Mouse (Mus musculus) kidney, embryonic 15.5 days (tissue): ENCODE data around the gene Fastkd5. TPM values are rescaled to one million over a fixed set of nuclear protein-coding genes. Genes with fewer than 3 reads are reported as not detected.
A peak's percentile ranks its signal among the peaks of the same experiment; 100 is the strongest.

Source experiments
- ATAC-seq: fragments of 200-750 bp; cut with Nextera tagmentation; replicated peaks from 2 replicates; pipeline ENCODE4 v1.8.0; 2017; ENCODE audit warnings: moderate TSS enrichment; ENCODE audit not compliant: low FRiP score
- H3K27ac ChIP-seq: fragments of 300-500 bp; sonication (generic); 2 replicates; pipeline ENCODE4 v1.5.1; 2015; ENCODE audit warnings: mild to moderate bottlenecking, inconsistent platforms
- H3K27me3 ChIP-seq: fragments of 300-500 bp; sonication (generic); 2 replicates; pipeline ENCODE4 v1.6.1; 2015; ENCODE audit warnings: inconsistent platforms
- H3K36me3 ChIP-seq: fragments of 300-500 bp; sonication (generic); 2 replicates; pipeline ENCODE4 v1.6.1; 2015; ENCODE audit warnings: inconsistent platforms
- H3K4me1 ChIP-seq: fragments of 300-500 bp; sonication (generic); 2 replicates; pipeline ENCODE4 v1.6.1; 2015; ENCODE audit warnings: inconsistent platforms
- H3K4me2 ChIP-seq: fragments of 300-500 bp; sonication (generic); 2 replicates; pipeline ENCODE4 v1.6.1; 2015; ENCODE audit warnings: moderate library complexity, mild to moderate bottlenecking, inconsistent platforms
- H3K4me3 ChIP-seq: fragments of 300-500 bp; sonication (generic); replicated peaks from 2 replicates; pipeline ENCODE4 v1.5.1; 2015; ENCODE audit warnings: mild to moderate bottlenecking, inconsistent platforms
- H3K9ac ChIP-seq: fragments of 300-500 bp; sonication (generic); 2 replicates; pipeline ENCODE4 v1.6.1; 2015; ENCODE audit warnings: mild to moderate bottlenecking, inconsistent platforms
- H3K9me3 ChIP-seq: fragments of 300-500 bp; sonication (generic); replicated peaks from 2 replicates; pipeline ENCODE4 v1.6.1; 2016; ENCODE audit warnings: inconsistent platforms
- WGBS: fragments of 180-500 bp; shearing (Covaris S2); methylation state at CpG from one replicate; pipeline ENCODE4 v1.1.7; 2015; ENCODE audit warnings: mixed read lengths; 5-methylcytosine and 5-hydroxymethylcytosine counted together
- polyA plus RNA-seq: library from polyadenylated mRNA; unstranded; fragments of >200 nt; fragmentation: Nextera tagmentation; extraction: Ambion mirVana; gene quantifications from 2 replicates; pipeline ENCODE4 v1.2.1, GENCODE M21; 2015

The Fastkd5 gene
- 17.3 TPM in 2 replicates for polyA plus RNA-seq

DNA sequence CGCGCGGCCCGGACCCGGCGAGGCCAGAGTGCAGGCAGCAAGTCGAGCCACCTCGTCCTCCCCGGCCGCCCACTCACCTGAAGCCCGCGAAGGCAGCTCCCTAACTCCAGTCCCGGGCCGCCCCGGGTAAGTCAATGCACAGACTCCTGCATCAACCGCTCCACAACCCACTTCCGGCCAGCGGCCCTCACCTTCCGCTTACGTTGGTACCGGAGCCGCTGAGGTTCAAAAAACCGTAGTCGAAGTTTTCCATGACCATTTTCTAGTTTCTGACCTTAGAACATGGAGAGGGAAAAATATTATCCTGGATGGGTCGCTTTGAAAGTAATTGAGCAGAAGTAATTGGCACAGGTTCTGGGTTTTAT, at the start of gene Fastkd5, which contains the start of gene Ubox5:
Gene Fastkd5, minus strand, starts transcription at position 189 of the 365 bp plus-strand sequence.
Gene Ubox5, minus strand, starts transcription at position 200 of the 365 bp plus-strand sequence.
- peak within 1 kb of the TSS; percentile 90 for H3K4me2 ChIP-seq
- peaks cover 29% of the 10 kb centered on the region for H3K36me3 ChIP-seq
- H3K27ac ChIP-seq: peak within 1 kb of the TSS; percentile 81
- H3K4me3 ChIP-seq: peak within 1 kb of the TSS; percentile 73
- peak within 1 kb of the TSS; percentile 83 for H3K9ac ChIP-seq
- no peaks in the 10 kb centered on the region for H3K9me3 ChIP-seq
- peak; percentile 83 for ATAC-seq
- peaks cover 14% of the 10 kb centered on the region for H3K27me3 ChIP-seq
- peaks cover 28% of the 10 kb centered on the region for H3K4me1 ChIP-seq
- under 1% methylated on average over 25 of the region's 25 CpGs for WGBS

DNA sequence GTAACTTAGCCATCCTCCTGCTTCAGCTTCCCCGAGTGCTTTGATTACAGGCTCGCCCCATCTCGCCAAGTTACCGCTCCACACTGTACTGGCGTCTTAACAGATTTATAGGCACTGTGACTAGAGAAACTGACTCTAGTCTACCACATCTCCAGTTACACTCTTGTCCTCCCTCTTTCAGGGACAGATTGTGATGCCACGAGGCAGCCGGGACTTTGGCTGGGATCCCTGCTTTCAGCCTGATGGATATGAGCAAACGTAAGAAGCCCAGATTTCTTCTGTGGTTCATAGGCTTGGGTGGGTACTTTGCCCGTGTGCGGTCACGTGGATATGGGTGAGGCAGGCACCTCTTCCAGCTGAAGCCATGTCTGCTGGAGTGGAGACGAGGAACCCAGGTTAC, 49.3 kb upstream of the Fastkd5 start:
- H3K4me2 ChIP-seq: no peak overlapping the region
- H3K9ac ChIP-seq: no peak overlapping the region
- no peaks in the 10 kb centered on the region for H3K9me3 ChIP-seq
- no peaks in the 10 kb centered on the region for H3K4me1 ChIP-seq
- ATAC-seq: no peak
- H3K4me3 ChIP-seq: no peak overlapping the region
- peaks cover 96% of the 10 kb centered on the region for H3K36me3 ChIP-seq
- no peak overlapping the region for H3K27ac ChIP-seq
- H3K27me3 ChIP-seq: no peaks in the 10 kb centered on the region
- WGBS: 75% methylated on average over 12 of the region's 12 CpGs

DNA sequence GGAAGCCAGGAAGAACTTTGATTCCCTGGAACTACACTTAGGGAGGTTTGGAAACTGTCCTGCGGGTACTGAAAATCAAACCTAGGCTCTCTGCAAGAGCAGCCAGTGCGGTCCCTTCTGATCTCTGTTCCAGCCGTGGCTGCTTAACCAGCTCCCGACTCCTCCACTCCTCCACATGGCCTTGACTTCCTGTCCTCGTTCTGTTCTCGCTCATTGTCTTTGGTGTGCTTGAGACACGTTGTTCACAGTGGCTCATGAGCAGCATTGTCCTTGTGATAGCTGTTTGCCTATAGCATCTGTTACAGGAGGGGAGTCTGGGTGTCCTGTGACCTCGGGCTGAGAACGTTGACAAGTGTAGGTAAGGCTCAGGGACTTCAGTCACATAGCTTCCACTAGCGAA, 47.4 kb upstream of the Fastkd5 start:
- no peaks in the 10 kb centered on the region for H3K27me3 ChIP-seq
- no peak overlapping the region for H3K4me3 ChIP-seq
- H3K4me2 ChIP-seq: no peak overlapping the region
- ATAC-seq: no peak
- WGBS: 42% methylated on average over 10 of the region's 10 CpGs
- no peaks in the 10 kb centered on the region for H3K4me1 ChIP-seq
- no peak overlapping the region for H3K9ac ChIP-seq
- no peaks in the 10 kb centered on the region for H3K9me3 ChIP-seq
- no peak overlapping the region for H3K27ac ChIP-seq
- H3K36me3 ChIP-seq: peaks cover 98% of the 10 kb centered on the region

DNA sequence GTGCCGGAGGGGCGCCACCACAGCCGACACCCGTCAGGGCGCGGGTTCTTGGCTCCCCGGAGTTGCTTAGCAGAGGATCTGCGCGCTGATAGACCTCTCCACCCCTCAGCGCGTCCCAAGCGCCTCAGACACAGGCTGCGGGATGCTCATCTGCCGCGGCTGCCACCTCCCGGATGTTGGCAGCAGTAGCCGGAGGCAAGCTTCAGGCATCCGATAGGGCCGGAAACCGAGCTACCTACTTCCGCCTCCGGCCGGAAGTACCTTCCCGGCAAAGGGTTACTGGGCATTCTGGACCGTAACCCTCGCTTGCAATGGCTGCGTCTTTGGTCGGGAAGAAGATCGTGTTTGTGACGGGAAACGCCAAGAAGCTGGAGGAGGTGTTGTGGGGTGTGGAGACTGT, 37.7 kb upstream of the Fastkd5 start, which contains the start of gene Itpa:
Gene Itpa, plus strand, starts transcription at position 52 of the 400 bp plus-strand sequence.
- no peaks in the 10 kb centered on the region for H3K9me3 ChIP-seq
- H3K4me1 ChIP-seq: peaks cover 42% of the 10 kb centered on the region
- peak within 1 kb of the TSS; percentile 89 for H3K27ac ChIP-seq
- H3K4me3 ChIP-seq: peak within 1 kb of the TSS; percentile 74
- under 1% methylated on average over 31 of the region's 31 CpGs for WGBS
- peak within 1 kb of the TSS; percentile 65 for H3K9ac ChIP-seq
- peaks cover 18% of the 10 kb centered on the region for H3K36me3 ChIP-seq
- H3K27me3 ChIP-seq: no peaks in the 10 kb centered on the region
- peak within 1 kb of the TSS; percentile 83 for H3K4me2 ChIP-seq
- peak; percentile 65 for ATAC-seq

DNA sequence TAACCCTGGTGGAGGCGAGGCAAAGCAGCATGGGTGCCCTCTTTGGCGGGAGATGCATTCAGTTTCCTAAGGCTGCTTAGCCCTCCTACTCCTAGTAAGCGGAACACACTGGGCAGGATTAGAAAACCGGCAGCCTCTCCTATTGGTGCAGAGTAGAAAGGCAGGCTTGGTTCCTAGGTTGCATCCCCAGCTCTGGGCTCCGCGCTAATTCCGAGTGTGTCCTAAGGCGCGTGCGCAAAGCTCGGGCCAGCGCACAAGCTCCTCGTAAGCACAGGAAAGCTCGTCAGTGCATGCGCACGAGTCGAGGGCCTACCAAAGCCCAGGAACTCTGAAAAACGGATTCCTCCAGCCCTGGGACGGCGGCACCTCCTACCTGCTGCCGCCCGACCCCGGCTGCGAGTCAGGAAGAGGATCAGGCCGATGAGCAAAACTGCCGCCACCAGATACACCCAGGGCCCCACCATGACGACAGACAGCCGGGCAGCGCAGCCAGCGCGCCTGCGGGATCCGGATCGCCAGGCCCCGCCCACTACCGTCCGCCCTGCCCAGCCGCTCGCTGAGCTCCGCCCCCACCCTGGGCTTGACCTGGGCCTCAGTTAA, 34.4 kb upstream of the Fastkd5 start, which contains the start of gene Ddrgk1:
Gene Ddrgk1, minus strand, starts transcription at position 558 of the 600 bp plus-strand sequence.
- peak within 1 kb of the TSS; percentile 70 for H3K4me2 ChIP-seq
- H3K4me3 ChIP-seq: peak within 1 kb of the TSS; percentile 67
- peak within 1 kb of the TSS; percentile 81 for H3K9ac ChIP-seq
- H3K4me1 ChIP-seq: peaks cover 38% of the 10 kb centered on the region
- ATAC-seq: peak; percentile 96
- H3K36me3 ChIP-seq: peaks cover 34% of the 10 kb centered on the region
- H3K27me3 ChIP-seq: no peaks in the 10 kb centered on the region
- peak within 1 kb of the TSS; percentile 99 for H3K27ac ChIP-seq
- H3K9me3 ChIP-seq: no peaks in the 10 kb centered on the region
- under 1% methylated on average over 40 of the region's 40 CpGs for WGBS

DNA sequence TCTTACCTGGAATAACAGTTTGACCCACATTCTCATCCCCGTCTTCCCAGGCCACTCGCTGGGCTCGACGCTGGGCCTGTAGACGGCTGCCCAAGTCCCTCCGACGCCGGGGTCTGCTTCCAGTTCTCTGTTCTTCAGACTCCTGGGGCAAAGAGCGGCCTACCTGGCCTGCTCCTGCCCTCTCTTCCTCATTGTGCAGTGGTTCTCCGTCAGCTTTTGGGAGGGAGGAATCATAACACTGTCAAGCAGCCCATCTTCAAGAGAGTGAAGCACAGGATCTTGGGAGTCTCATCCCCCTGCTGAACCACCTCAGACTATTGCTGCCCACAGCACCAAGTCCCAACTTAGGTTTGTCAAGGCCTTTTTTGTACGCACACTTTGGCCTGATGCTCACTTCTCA, 33.5 kb upstream of the Fastkd5 start:
- Histone ChIP-seq H3K4me3 (peak overlapping the region; percentile 67; the same call in 1 of the 2 replicates), H3K27ac (peak overlapping the region; percentile 99; the same call in 1 of the 2 replicates), H3K4me2 (peak overlapping the region; percentile 70), H3K27me3 (no peaks in the 10 kb centered on the region), H3K9me3 (no peaks in the 10 kb centered on the region), H3K9ac (peak overlapping the region; percentile 81), H3K4me1 (peaks cover 31% of the 10 kb centered on the region), H3K36me3 (peaks cover 42% of the 10 kb centered on the region)
- no peak for ATAC-seq
- 86% methylated on average over 11 of the region's 11 CpGs for WGBS

DNA sequence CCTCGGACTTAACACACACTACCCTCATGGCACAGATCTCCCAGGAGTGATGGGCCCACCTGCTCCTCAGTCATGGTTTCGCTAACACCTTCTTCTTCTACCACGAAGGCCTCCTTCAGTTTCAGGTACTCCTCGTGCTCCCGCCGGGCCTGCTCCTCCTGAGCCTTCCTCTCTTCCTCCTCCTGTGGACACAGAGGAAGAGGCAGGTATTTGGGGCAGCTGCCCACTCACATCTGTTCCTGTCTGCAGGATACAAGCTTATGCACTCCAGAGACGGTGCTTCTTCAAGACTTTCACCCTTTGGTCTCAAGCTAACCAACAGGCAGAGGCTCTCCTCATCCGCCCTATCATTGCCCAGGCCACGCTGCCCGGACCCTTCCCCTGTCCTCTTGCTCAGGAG, 28.7 kb upstream of the Fastkd5 start:
- WGBS: 96% methylated on average over 10 of the region's 10 CpGs
- Histone ChIP-seq H3K27ac (no peak overlapping the region), H3K36me3 (peaks cover 91% of the 10 kb centered on the region), H3K27me3 (no peaks in the 10 kb centered on the region), H3K4me2 (no peak overlapping the region), H3K9me3 (no peaks in the 10 kb centered on the region), H3K4me3 (no peak overlapping the region), H3K9ac (no peak overlapping the region), H3K4me1 (peaks cover 12% of the 10 kb centered on the region)
- ATAC-seq: no peak

DNA sequence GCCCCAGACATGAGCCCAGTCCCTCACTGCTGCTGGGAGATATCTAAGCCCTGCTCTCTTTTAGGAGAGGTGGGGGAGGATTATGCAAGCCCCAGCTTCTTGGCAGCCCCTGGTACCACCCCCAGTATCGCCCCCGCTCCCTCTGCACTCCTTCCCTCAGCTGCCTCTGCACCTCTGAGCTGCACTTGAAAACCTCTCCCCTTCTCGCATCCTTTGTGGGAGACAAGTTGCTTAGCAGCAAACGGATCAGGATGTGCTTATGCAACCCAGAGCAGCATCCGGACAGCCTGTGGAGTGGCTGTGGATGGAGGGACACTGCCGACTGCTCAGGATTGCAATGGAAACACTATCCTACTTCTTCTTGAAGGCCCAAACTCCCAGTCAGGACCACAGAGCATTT, 27.7 kb upstream of the Fastkd5 start:
- Histone ChIP-seq H3K4me1 (peaks cover 2% of the 10 kb centered on the region), H3K9ac (no peak overlapping the region), H3K4me3 (no peak overlapping the region), H3K36me3 (peaks cover 99% of the 10 kb centered on the region), H3K27ac (no peak overlapping the region), H3K27me3 (no peaks in the 10 kb centered on the region), H3K4me2 (no peak overlapping the region), H3K9me3 (no peaks in the 10 kb centered on the region)
- no peak for ATAC-seq
- WGBS: 84% methylated on average over 6 of the region's 6 CpGs

DNA sequence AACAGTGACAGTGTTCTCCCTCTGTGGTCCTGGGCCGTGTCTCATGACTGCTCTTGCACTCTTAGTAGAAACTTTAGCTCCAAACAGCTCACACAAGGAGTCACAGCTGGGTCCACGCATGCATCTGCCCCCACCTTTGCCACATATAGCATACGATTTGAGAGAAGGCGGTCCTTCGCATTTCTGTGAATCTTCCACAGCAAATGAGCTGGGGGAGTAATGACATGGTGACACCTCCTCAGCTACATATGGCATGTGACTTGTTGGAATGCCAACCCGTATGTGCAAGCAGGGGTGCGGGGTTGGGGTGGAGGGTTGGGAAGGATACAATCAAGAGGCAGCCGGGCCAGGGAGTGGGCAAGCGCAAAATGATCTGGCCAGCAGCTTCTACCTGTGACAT, 26.7 kb upstream of the Fastkd5 start:
- Histone ChIP-seq H3K9ac (no peak overlapping the region), H3K4me2 (no peak overlapping the region), H3K4me1 (no peaks in the 10 kb centered on the region), H3K27me3 (no peaks in the 10 kb centered on the region), H3K27ac (no peak overlapping the region), H3K36me3 (peaks cover 96% of the 10 kb centered on the region), H3K4me3 (no peak overlapping the region), H3K9me3 (no peaks in the 10 kb centered on the region)
- no peak for ATAC-seq
- WGBS: 92% methylated on average over 9 of the region's 9 CpGs

DNA sequence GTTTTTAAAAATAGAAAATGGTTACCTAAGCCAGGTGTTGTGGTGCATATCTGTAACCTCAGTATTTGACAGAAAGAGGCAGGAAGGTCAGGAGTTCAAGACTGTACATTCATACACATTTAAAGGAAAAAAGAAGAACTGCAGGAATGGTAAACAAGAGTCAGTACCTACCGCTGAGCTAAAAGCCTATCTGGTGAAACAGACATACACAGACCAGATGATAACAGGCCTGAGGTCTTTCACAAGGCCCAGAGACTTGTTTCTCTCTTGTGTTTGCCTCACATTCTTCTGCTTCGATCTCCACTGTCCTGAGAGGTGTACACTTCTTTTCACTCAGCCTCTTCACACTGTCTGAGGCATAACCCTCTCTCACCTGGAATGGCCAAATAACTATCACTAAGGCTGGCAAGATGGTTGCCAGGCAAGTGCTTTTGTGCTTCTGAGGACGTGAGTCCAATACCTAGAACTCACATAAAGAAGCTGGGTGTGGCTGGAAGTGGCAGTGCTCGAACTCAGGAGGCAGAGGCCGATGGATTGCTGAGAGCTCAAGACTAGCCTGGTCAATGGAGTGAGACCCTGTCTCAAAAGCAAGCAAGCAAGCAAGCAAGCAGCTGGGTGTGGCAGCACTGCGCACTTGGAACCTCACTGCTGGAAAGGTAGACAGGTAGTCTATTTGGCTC, 26.0 kb upstream of the Fastkd5 start:
- H3K36me3 ChIP-seq: peaks cover 96% of the 10 kb centered on the region
- H3K9ac ChIP-seq: no peak overlapping the region
- H3K4me2 ChIP-seq: no peak overlapping the region
- H3K9me3 ChIP-seq: no peaks in the 10 kb centered on the region
- H3K27ac ChIP-seq: no peak overlapping the region
- H3K4me3 ChIP-seq: no peak overlapping the region
- ATAC-seq: no peak
- whole genome bisulfite sequencing: 89% methylated on average over 6 of the region's 6 CpGs
- no peaks in the 10 kb centered on the region for H3K27me3 ChIP-seq
- no peaks in the 10 kb centered on the region for H3K4me1 ChIP-seq

DNA sequence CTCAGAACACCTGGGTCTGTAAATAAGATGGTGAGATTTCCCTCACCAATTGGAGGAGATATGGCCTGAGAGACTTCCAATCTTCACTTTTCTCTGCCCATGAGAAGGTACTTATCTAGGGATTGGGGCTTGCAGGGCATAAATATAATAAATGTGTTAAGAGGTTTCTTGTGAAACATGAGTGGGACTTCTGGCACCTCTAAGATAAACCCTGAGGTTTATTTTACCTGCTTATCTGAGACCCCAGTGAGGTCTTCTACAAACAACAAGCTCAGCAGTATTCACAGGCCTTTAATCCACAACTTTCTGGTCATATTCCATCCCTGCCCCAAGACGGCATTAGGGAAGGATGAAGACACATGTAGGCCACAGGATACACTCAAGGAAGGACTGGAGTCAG, 23.9 kb upstream of the Fastkd5 start:
- ATAC-seq: no peak
- WGBS: 90% methylated on average over 1 of the region's 1 CpGs
- H3K4me3 ChIP-seq: no peak overlapping the region

DNA sequence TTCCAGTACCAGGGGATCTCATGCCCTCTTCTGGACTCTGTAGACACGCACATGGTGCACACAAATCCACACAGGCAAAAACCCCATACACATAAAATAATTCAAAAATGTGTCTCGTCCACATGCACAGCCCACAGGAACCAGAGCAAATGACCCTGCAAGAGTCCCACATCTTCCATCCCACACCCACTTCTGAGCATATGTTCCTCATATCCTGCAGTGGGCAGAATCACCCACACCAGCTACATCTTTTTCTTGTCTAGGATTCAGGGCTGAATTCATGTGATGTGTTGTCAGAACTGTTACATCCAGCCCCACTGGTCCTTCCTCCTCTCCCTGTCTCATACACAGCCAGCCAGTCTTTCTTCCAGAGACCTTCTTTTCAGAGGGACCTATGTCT, 23.5 kb upstream of the Fastkd5 start:
- Histone ChIP-seq H3K4me1 (no peaks in the 10 kb centered on the region), H3K4me3 (no peak overlapping the region), H3K27ac (no peak overlapping the region), H3K36me3 (peaks cover 82% of the 10 kb centered on the region), H3K27me3 (no peaks in the 10 kb centered on the region), H3K4me2 (no peak overlapping the region), H3K9me3 (no peaks in the 10 kb centered on the region), H3K9ac (no peak overlapping the region)
- ATAC-seq: no peak
- 88% methylated on average over 2 of the region's 2 CpGs for WGBS

More for the DNA sequence above, 23.9 kb upstream of the Fastkd5 start:
- H3K9me3 ChIP-seq: no peaks in the 10 kb centered on the region
- no peak overlapping the region for H3K4me2 ChIP-seq
- peaks cover 87% of the 10 kb centered on the region for H3K36me3 ChIP-seq
- H3K9ac ChIP-seq: no peak overlapping the region
- no peaks in the 10 kb centered on the region for H3K4me1 ChIP-seq
- H3K27me3 ChIP-seq: no peaks in the 10 kb centered on the region
- no peak overlapping the region for H3K27ac ChIP-seq
